Mouse (Mus musculus): Measurements from ENCODE around the gene Acer1. TPM values are rescaled to one million over a fixed set of nuclear protein-coding genes. Genes with fewer than 3 reads are reported as not detected.
"Not testable (repeated sequence)": the region's sequence is repeated elsewhere in the genome, so short reads cannot be mapped to it uniquely, and the experiment has no call there.

Gene Acer1
- polyA plus RNA-seq, 1 experiment: not detected

- TF ChIP-seq FLI1 (IDR thresholded peaks at IDR 0.05; ENCODE audit: low read length): no peak
- TF ChIP-seq GATA1 (IDR thresholded peaks at IDR 0.05; ENCODE audit: borderline replicate concordance, low read length): no peak
- Histone ChIP-seq H3K9me3 (peaks cover 5% of the 10 kb centered on the region), H3K36me3 (replicated peaks; ENCODE audit: low read length) (peaks cover 6% of the 10 kb centered on the region), H3K4me3 (replicated peaks) (peak overlapping the region; percentile 59), H3K27me3 (replicated peaks) (peaks cover 5% of the 10 kb centered on the region), H3K4me1 (peaks cover 70% of the 10 kb centered on the region)
These were observed 48.5 kb downstream of the Acer1 start for GRCm38 (mm10) chr17:56933395-56933794.

DNA sequence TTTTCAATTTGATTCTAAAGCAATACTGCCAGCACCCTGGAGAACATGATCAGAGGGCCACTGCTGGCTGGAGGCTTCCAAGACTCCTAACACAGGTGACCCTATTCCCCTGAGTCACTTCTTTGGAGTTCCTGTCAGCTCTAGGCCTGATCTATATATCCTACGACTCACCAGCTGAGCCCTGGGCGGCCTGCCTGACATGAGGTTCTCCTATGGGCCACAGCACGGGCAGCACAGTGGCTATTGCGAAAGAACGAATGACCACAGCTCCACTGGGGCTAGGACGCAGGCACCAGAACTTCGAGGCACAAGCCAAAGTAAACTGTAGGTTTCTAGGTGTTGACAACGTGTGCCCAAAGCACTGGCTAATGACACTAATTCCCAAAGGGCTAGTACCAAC, 51.9 kb downstream of the Acer1 start:
- TF ChIP-seq GATA1 (IDR thresholded peaks at IDR 0.05; ENCODE audit: borderline replicate concordance, low read length) (no peak), FLI1 (IDR thresholded peaks at IDR 0.05; ENCODE audit: low read length) (no peak)
- Histone ChIP-seq H3K36me3 (replicated peaks; ENCODE audit: low read length) (peaks cover 23% of the 10 kb centered on the region), H3K4me3 (replicated peaks) (peak overlapping the region; percentile 38), H3K27me3 (replicated peaks) (no peaks in the 10 kb centered on the region), H3K4me1 (peaks cover 92% of the 10 kb centered on the region), H3K9me3 (no peaks in the 10 kb centered on the region)

DNA sequence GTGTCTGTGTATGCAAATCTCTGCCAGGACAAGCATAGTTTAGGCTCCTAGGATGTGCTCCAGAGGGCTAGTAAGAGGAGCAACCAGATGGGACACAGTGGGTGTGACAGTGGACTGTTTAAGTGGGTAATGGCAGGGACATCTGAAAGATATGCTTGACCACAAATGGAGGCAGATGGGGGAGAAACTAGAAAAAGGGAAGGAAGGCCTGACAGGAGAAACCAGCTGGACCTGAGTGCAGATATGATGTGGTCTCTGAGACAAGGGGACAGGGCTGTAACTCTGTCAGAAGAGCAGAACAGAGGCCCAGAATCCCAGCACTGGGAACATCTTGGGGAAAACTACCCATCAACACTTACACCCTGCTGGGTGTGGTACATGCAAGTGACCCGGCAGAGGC, 52.4 kb downstream of the Acer1 start:
- Histone ChIP-seq H3K9me3 (no peaks in the 10 kb centered on the region), H3K4me1 (peaks cover 87% of the 10 kb centered on the region), H3K27me3 (replicated peaks) (no peaks in the 10 kb centered on the region), H3K4me3 (replicated peaks) (peak overlapping the region; percentile 24), H3K36me3 (replicated peaks; ENCODE audit: low read length) (peaks cover 28% of the 10 kb centered on the region)
- TF ChIP-seq GATA1 (IDR thresholded peaks at IDR 0.05; ENCODE audit: borderline replicate concordance, low read length): no peak
- no peak for TF ChIP-seq FLI1 (IDR thresholded peaks at IDR 0.05; ENCODE audit: low read length)

DNA sequence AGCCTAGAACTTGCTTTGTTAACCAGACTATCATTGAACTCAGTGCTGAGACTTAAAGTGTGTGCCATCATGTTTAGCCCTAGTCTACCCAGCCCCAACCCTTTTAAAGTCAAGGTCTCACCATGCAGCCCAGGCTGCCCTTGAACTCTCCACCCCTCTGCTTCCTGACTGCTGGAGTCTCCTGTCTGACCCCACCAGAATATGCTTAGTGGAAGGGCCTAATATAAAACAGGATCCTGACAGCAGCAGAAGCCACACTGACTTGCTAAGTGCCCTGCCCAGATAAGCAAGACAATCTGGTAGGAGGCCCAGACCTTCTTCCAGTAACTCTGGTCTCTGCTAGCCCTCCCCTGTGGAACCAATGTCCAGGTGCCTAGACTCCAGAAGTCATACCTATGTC, 52.8 kb downstream of the Acer1 start:
- no peaks in the 10 kb centered on the region for H3K9me3 ChIP-seq
- TF ChIP-seq FLI1 (IDR thresholded peaks at IDR 0.05; ENCODE audit: low read length) (no peak), GATA1 (IDR thresholded peaks at IDR 0.05; ENCODE audit: borderline replicate concordance, low read length) (no peak)
- peak overlapping the region; percentile 24 for H3K4me3 ChIP-seq (replicated peaks)
- peaks cover 83% of the 10 kb centered on the region for H3K4me1 ChIP-seq
- H3K36me3 ChIP-seq (replicated peaks; ENCODE audit: low read length): peaks cover 33% of the 10 kb centered on the region
- no peaks in the 10 kb centered on the region for H3K27me3 ChIP-seq (replicated peaks)

GRCm38 (mm10) chr17:56925998-56926397, 55.9 kb downstream of the Acer1 start:
- Histone ChIP-seq H3K4me1 (peaks cover 62% of the 10 kb centered on the region), H3K4me3 (replicated peaks) (no peak overlapping the region), H3K27me3 (replicated peaks) (no peaks in the 10 kb centered on the region), H3K36me3 (replicated peaks; ENCODE audit: low read length) (peaks cover 54% of the 10 kb centered on the region), H3K9me3 (0 out of 2 replicates have a peak, but pooled peaks cover 3% of the 10 kb centered on the region)
- no peak for TF ChIP-seq GATA1 (IDR thresholded peaks at IDR 0.05; ENCODE audit: borderline replicate concordance, low read length)
- TF ChIP-seq FLI1 (IDR thresholded peaks at IDR 0.05; ENCODE audit: low read length): no peak

DNA sequence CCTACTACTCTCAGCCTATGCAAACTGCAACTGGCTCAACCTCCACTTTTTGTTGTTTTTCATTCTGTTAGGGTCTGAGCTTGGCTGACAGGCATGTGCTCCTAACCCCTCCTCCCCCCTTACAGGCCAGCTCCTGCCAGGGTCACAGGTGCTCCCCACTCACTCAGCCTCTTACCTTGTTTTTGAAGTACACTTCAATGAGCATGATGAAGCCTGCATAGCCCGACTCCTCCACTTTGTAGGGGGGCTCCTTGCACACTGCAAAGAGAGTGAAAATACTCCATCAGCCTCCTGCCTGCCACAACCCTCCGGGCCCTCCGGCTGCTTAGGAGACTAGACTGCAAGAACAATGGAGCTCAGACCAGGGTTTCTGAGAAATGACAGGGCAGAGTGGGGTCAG, 62.2 kb downstream of the Acer1 start:
- H3K4me1 ChIP-seq: peaks cover 36% of the 10 kb centered on the region
- no peak for TF ChIP-seq FLI1 (IDR thresholded peaks at IDR 0.05; ENCODE audit: low read length)
- no peak for TF ChIP-seq GATA1 (IDR thresholded peaks at IDR 0.05; ENCODE audit: borderline replicate concordance, low read length)
- H3K9me3 ChIP-seq: 0 out of 2 replicates have a peak, but pooled peaks cover 3% of the 10 kb centered on the region
- peaks cover 85% of the 10 kb centered on the region for H3K36me3 ChIP-seq (replicated peaks; ENCODE audit: low read length)
- no peaks in the 10 kb centered on the region for H3K27me3 ChIP-seq (replicated peaks)
- no peak overlapping the region for H3K4me3 ChIP-seq (replicated peaks)

- peaks cover 51% of the 10 kb centered on the region for H3K4me1 ChIP-seq
- H3K27me3 ChIP-seq (replicated peaks): no peaks in the 10 kb centered on the region
- H3K4me3 ChIP-seq (replicated peaks): no peak overlapping the region
- H3K36me3 ChIP-seq (replicated peaks; ENCODE audit: low read length): peaks cover 85% of the 10 kb centered on the region
- no peak for TF ChIP-seq GATA1 (IDR thresholded peaks at IDR 0.05; ENCODE audit: borderline replicate concordance, low read length)
- TF ChIP-seq FLI1 (IDR thresholded peaks at IDR 0.05; ENCODE audit: low read length): no peak
- H3K9me3 ChIP-seq: no peaks in the 10 kb centered on the region
These were observed 64.8 kb downstream of the Acer1 start for GRCm38 (mm10) chr17:56917166-56917565.

GRCm38 (mm10) chr17:56913444-56913843, 68.5 kb downstream of the Acer1 start:
- Histone ChIP-seq H3K4me3 (replicated peaks) (peak overlapping the region; percentile 21), H3K9me3 (no peaks in the 10 kb centered on the region), H3K27me3 (replicated peaks) (no peaks in the 10 kb centered on the region), H3K36me3 (replicated peaks; ENCODE audit: low read length) (peaks cover 84% of the 10 kb centered on the region), H3K4me1 (peaks cover 59% of the 10 kb centered on the region)
- no peak for TF ChIP-seq FLI1 (IDR thresholded peaks at IDR 0.05; ENCODE audit: low read length)
- no peak for TF ChIP-seq GATA1 (IDR thresholded peaks at IDR 0.05; ENCODE audit: borderline replicate concordance, low read length)

DNA sequence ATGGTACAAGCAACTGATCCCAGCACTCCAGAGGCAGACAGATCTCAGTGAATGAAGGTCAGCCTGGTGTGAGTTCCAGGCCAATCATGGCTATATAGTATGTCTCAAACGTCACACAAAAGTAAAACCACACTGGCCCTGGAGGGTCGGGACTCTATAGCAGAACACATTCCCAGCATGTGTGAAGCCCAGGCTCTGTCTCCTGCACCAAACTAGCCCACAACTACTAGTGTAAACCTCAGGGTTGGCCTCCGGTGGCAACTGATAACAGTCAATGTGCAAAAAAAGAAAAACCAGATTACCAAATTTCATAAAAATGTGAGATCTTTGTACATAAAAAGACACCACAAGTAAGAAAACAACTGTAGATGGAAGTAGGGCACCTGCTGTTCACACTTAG, 68.9 kb downstream of the Acer1 start:
- Histone ChIP-seq H3K9me3 (no peaks in the 10 kb centered on the region), H3K4me3 (replicated peaks) (no peak overlapping the region), H3K27me3 (replicated peaks) (no peaks in the 10 kb centered on the region), H3K36me3 (replicated peaks; ENCODE audit: low read length) (peaks cover 86% of the 10 kb centered on the region), H3K4me1 (peaks cover 64% of the 10 kb centered on the region)
- no peak for TF ChIP-seq FLI1 (IDR thresholded peaks at IDR 0.05; ENCODE audit: low read length)
- TF ChIP-seq GATA1 (IDR thresholded peaks at IDR 0.05; ENCODE audit: borderline replicate concordance, low read length): no peak

DNA sequence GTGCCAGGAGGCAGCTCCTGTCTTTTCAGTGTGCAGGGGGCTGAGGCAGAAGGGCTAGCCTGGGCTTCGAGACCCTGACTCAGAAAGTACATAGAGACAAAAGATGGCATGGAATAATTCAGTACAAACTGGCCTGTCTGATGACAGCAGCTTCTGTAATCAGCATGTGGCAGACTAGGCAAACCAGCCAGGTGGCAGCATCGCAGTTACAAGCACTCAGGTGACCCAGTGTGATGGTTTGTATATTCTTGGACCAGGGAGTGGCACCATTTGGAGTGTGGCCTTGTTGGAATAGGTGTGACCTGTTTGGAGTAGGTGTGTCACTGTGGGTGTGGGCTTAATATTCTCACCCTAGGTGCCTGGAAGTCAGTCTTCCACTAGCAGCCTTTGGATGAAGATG, 72.2 kb downstream of the Acer1 start:
- Histone ChIP-seq H3K4me1 (peaks cover 78% of the 10 kb centered on the region), H3K36me3 (replicated peaks; ENCODE audit: low read length) (peaks cover 93% of the 10 kb centered on the region)
- not testable (repeated sequence) for H3K27me3 ChIP-seq (replicated peaks); H3K4me3 ChIP-seq (replicated peaks); H3K9me3 ChIP-seq

DNA sequence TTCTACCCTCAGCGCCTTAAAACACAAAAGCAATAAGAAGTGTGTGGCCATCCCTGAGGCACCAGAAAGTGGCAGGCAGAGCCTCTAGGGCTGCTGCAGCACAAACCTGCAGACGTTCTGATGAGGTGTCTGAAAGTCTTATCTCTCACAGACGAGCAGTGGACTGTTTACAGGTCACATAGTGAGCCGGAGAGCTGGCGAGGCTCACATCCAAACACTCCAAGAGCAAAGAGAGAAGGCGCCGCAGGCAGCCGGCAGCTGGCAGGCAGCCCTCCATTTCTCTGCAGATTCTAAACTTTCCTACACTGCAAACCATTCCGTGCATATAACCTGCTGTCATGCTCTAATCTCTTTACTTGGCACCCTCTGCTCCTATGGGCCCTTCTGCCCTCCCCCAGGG, 74.0 kb downstream of the Acer1 start:
- Histone ChIP-seq H3K4me3 (replicated peaks) (no peak overlapping the region), H3K27me3 (replicated peaks) (no peaks in the 10 kb centered on the region), H3K36me3 (replicated peaks; ENCODE audit: low read length) (peaks cover 94% of the 10 kb centered on the region), H3K4me1 (peaks cover 70% of the 10 kb centered on the region), H3K9me3 (no peaks in the 10 kb centered on the region)
- TF ChIP-seq GATA1 (IDR thresholded peaks at IDR 0.05; ENCODE audit: borderline replicate concordance, low read length) (no peak), FLI1 (IDR thresholded peaks at IDR 0.05; ENCODE audit: low read length) (no peak)

Measured in megakaryocyte, embryonic 14.5 days (primary cell).